Mouse (Mus musculus): ENCODE measurements around the gene Gm34653. TPM values are rescaled to one million over a fixed set of nuclear protein-coding genes. Genes with fewer than 3 reads are reported as not detected.

Gene Gm34653
- total and polyA plus RNA-seq, 3 experiments: not detected

GRCm38 (mm10) chr2:34883190-34883589 lies 50.4 kb downstream of the Gm34653 start:
- Histone ChIP-seq H3K4me2 (ENCODE audit: insufficient read depth, low read depth, poor library complexity, severe bottlenecking) (no peak overlapping the region), H3K27ac (ENCODE audit: insufficient read depth, low read depth) (no peak overlapping the region), H3K9ac (ENCODE audit: insufficient read depth, low read depth) (no peak overlapping the region), H3K36me3 (replicated peaks in 1 of 2; ENCODE audit: control insufficient read depth in 1 of 2, insufficient read depth in 1 of 2, low read length in 1 of 2) (no peaks in the 10 kb centered on the region), H3K9me3 (replicated peaks; ENCODE audit: low read length) (no peaks in the 10 kb centered on the region), H3K27me3 (replicated peaks) (peaks cover 23% of the 10 kb centered on the region), H3K4me3 (replicated peaks in 1 of 3; ENCODE audit: low read depth in 2 of 3, low read length in 2 of 3, poor library complexity in 1 of 3) (no peak overlapping the region), H3K79me2 (replicated peaks; ENCODE audit: control insufficient read depth, extremely low read depth, insufficient read depth, poor library complexity, severe bottlenecking) (no peaks in the 10 kb centered on the region), H3K4me1 (ENCODE audit: control insufficient read depth in 1 of 2, insufficient read depth in 2 of 2) (peaks cover 0 to 8% of the 10 kb centered on the region in 2 experiments; a peak in 2 of 4 replicates)
- no peak for DNase-seq (ENCODE audit: extremely low read depth)
- dilution Hi-C loops (cut with MboI; ENCODE audit: extremely low pct_ligation_motif_present, extremely low pct_unique_long_range_greater_than_20kb, low sequenced_read_pairs) (no loop called here), in situ Hi-C loops (cut with MboI; ENCODE audit: low pct_ligation_motif_present, low pct_unique_long_range_greater_than_20kb, low sequenced_read_pairs) (no loop called here)
- no peak for TF ChIP-seq USF1 (IDR thresholded peaks at IDR 0.05; ENCODE audit: low read depth, low read length)
- no peak for TF ChIP-seq BHLHE40 (IDR thresholded peaks at IDR 0.05; ENCODE audit: low read depth, low read length)
- no peak for TF ChIP-seq MAX (IDR thresholded peaks at IDR 0.05; ENCODE audit: low read length)
- TF ChIP-seq PAX5 (IDR thresholded peaks at IDR 0.05; ENCODE audit: low read length): no peak
- no peak for TF ChIP-seq POLR2AphosphoS2 (IDR thresholded peaks at IDR 0.05; ENCODE audit: low read depth, low read length)
- no peak for TF ChIP-seq CHD1 (IDR thresholded peaks at IDR 0.05; ENCODE audit: low read depth, low read length)
- no peak for TF ChIP-seq ZC3H11A (IDR thresholded peaks at IDR 0.05; ENCODE audit: low read depth, low read length)
- no peak for TF ChIP-seq CTCF (conservative IDR thresholded peaks at IDR 0.05 in 1 of 2, IDR thresholded peaks at IDR 0.05 in 1 of 2; ENCODE audit: low read depth in 2 of 2, low read length in 2 of 2)

- dilution Hi-C loops (cut with MboI; ENCODE audit: extremely low pct_ligation_motif_present, extremely low pct_unique_long_range_greater_than_20kb, low sequenced_read_pairs) (no loop called here), in situ Hi-C loops (cut with MboI; ENCODE audit: low pct_ligation_motif_present, low pct_unique_long_range_greater_than_20kb, low sequenced_read_pairs) (no loop called here)
- Histone ChIP-seq H3K4me3 (replicated peaks in 1 of 3; ENCODE audit: low read depth in 2 of 3, low read length in 2 of 3, poor library complexity in 1 of 3) (no peak overlapping the region), H3K4me1 (ENCODE audit: control insufficient read depth in 1 of 2, insufficient read depth in 2 of 2) (0 out of 4 replicates have a peak, but pooled peaks cover 0 to under 1% of the 10 kb centered on the region in 2 experiments), H3K27ac (ENCODE audit: insufficient read depth, low read depth) (no peak overlapping the region), H3K27me3 (replicated peaks) (peaks cover 23% of the 10 kb centered on the region), H3K79me2 (replicated peaks; ENCODE audit: control insufficient read depth, extremely low read depth, insufficient read depth, poor library complexity, severe bottlenecking) (no peaks in the 10 kb centered on the region), H3K4me2 (ENCODE audit: insufficient read depth, low read depth, poor library complexity, severe bottlenecking) (no peak overlapping the region), H3K9ac (ENCODE audit: insufficient read depth, low read depth) (no peak overlapping the region), H3K36me3 (replicated peaks in 1 of 2; ENCODE audit: control insufficient read depth in 1 of 2, insufficient read depth in 1 of 2, low read length in 1 of 2) (no peaks in the 10 kb centered on the region), H3K9me3 (replicated peaks; ENCODE audit: low read length) (no peaks in the 10 kb centered on the region)
- TF ChIP-seq CTCF (conservative IDR thresholded peaks at IDR 0.05 in 1 of 2, IDR thresholded peaks at IDR 0.05 in 1 of 2; ENCODE audit: low read depth in 2 of 2, low read length in 2 of 2) (no peak), ELF1 (IDR thresholded peaks at IDR 0.05; ENCODE audit: low read depth, low read length) (no peak), NELFE (IDR thresholded peaks at IDR 0.05; ENCODE audit: low read depth, low read length) (no peak), RCOR1 (conservative IDR thresholded peaks at IDR 0.05; ENCODE audit: low read depth, low read length) (no peak), POLR2AphosphoS2 (IDR thresholded peaks at IDR 0.05; ENCODE audit: low read depth, low read length) (no peak), ZKSCAN1 (IDR thresholded peaks at IDR 0.05; ENCODE audit: borderline replicate concordance, low read depth, low read length) (no peak), NRF1 (IDR thresholded peaks at IDR 0.05; ENCODE audit: low read depth, low read length) (no peak)
- DNase-seq (ENCODE audit: extremely low read depth): no peak
Measured at GRCm38 (mm10) chr2:34884186-34884585, 51.4 kb downstream of the Gm34653 start.

Other genes starting within 250 kb of the Gm34653 start
- 47.0 and 54.6 TPM in 2 replicates for gene Gapvd1, start 77.8 kb upstream of the Gm34653 start, total RNA-seq (2012; rRNA removed)
- gene Gapvd1, start 77.8 kb upstream of the Gm34653 start, total RNA-seq (2014; rRNA removed): 45.1 and 50.5 TPM in 2 replicates
- 63.1 and 71.3 TPM in 2 replicates for gene Gapvd1, start 77.8 kb upstream of the Gm34653 start, polyA plus RNA-seq (2012; ENCODE audit: insufficient read length, low read depth)
- 866 and 1,326 TPM in 2 replicates for gene Hspa5, start 61.0 kb upstream of the Gm34653 start, total RNA-seq (2012; rRNA removed)
- gene Hspa5, start 61.0 kb upstream of the Gm34653 start, total RNA-seq (2014; rRNA removed): 1,168 and 1,315 TPM in 2 replicates
- gene Hspa5, start 61.0 kb upstream of the Gm34653 start, polyA plus RNA-seq (2012; ENCODE audit: insufficient read length, low read depth): 791 and 827 TPM in 2 replicates
- 80.4 and 88.4 TPM in 2 replicates for gene Rabepk, start 33.1 kb upstream of the Gm34653 start, total RNA-seq (2012; rRNA removed)
- 61.2 and 68.8 TPM in 2 replicates for gene Rabepk, start 33.1 kb upstream of the Gm34653 start, total RNA-seq (2014; rRNA removed)
- gene Rabepk, start 33.1 kb upstream of the Gm34653 start, polyA plus RNA-seq (2012; ENCODE audit: insufficient read length, low read depth): 62.1 and 64.1 TPM in 2 replicates
- 36.7 and 42.9 TPM in 2 replicates for gene Fbxw2, start 6.7 kb upstream of the Gm34653 start, total RNA-seq (2012; rRNA removed)
- 67.8 and 76.4 TPM in 2 replicates for gene Fbxw2, start 6.7 kb upstream of the Gm34653 start, total RNA-seq (2014; rRNA removed)
- gene Fbxw2, start 6.7 kb upstream of the Gm34653 start, polyA plus RNA-seq (2012; ENCODE audit: insufficient read length, low read depth): 61.2 and 62.4 TPM in 2 replicates
- gene Cutal, start 41.4 kb downstream of the Gm34653 start, total RNA-seq (2012; rRNA removed): not detected in 2 replicates
- not detected in 2 replicates for gene Cutal, start 41.4 kb downstream of the Gm34653 start, total RNA-seq (2014; rRNA removed)
- not detected in 2 replicates for gene Cutal, start 41.4 kb downstream of the Gm34653 start, polyA plus RNA-seq (2012; ENCODE audit: insufficient read length, low read depth)
- gene Psmd5, start 42.0 kb downstream of the Gm34653 start, total RNA-seq (2012; rRNA removed): 27.9 and 43.8 TPM in 2 replicates
- gene Psmd5, start 42.0 kb downstream of the Gm34653 start, total RNA-seq (2014; rRNA removed): 81.2 and 120 TPM in 2 replicates
- gene Psmd5, start 42.0 kb downstream of the Gm34653 start, polyA plus RNA-seq (2012; ENCODE audit: insufficient read length, low read depth): 81.9 and 91.2 TPM in 2 replicates
- 16.8 and 17.0 TPM in 2 replicates for gene Phf19, start 81.0 kb downstream of the Gm34653 start, total RNA-seq (2012; rRNA removed)
- 20.5 and 25.0 TPM in 2 replicates for gene Phf19, start 81.0 kb downstream of the Gm34653 start, total RNA-seq (2014; rRNA removed)
- gene Phf19, start 81.0 kb downstream of the Gm34653 start, polyA plus RNA-seq (2012; ENCODE audit: insufficient read length, low read depth): 25.4 and 27.9 TPM in 2 replicates
- 99.2 and 151 TPM in 2 replicates for gene Traf1, start 128.8 kb downstream of the Gm34653 start, total RNA-seq (2012; rRNA removed)
- 58.8 and 66.9 TPM in 2 replicates for gene Traf1, start 128.8 kb downstream of the Gm34653 start, total RNA-seq (2014; rRNA removed)
- gene Traf1, start 128.8 kb downstream of the Gm34653 start, polyA plus RNA-seq (2012; ENCODE audit: insufficient read length, low read depth): 46.4 and 47.9 TPM in 2 replicates
- 0.92 and 1.2 TPM in 2 replicates for gene Hc, start 228.4 kb downstream of the Gm34653 start, total RNA-seq (2012; rRNA removed)
- gene Hc, start 228.4 kb downstream of the Gm34653 start, total RNA-seq (2014; rRNA removed): 0.72 and 0.74 TPM in 2 replicates
- gene Hc, start 228.4 kb downstream of the Gm34653 start, polyA plus RNA-seq (2012; ENCODE audit: insufficient read length, low read depth): 0.91 and 1.1 TPM in 2 replicates